Mouse (Mus musculus): ENCODE results near the gene Aldh3b2.

Aldh3b2 gene

DNA sequence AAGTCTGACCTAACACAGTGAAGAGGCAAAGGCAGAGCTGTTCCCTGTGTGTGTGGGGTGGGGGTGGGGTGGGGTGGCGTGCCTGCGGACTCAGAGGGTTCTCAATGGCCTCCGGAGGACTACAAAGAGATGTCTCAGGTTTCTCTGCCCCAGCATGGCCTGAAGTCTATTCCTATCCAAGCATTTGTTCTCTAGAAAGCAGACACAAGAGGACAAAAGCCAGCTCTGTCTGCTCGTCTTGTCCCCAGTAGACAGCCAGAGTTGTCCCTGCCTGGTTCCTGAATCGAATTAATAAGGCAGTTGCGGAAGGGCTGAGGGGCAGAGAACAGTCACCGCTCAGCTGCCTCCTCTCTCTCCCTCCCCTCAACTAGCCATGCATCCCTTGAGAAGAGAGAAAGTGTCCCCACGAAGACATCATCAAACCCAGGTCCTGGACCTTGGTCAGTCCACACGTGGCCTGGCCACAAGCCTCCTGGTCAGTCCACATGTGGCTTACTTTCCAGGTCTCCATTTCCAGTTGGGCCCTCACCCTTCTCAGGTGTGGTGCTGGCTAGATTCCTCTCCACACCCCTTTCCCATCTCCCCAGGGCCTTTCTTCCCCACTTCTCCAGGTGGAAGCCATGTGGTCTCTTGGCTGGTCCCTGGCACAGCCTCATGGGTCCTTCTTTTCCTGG lies 11.5 kb downstream of the Aldh3b2 start:
- ATAC-seq (ENCODE audit: insufficient number of reproducible peaks, low FRiP score, low TSS enrichment) = no peak

DNA sequence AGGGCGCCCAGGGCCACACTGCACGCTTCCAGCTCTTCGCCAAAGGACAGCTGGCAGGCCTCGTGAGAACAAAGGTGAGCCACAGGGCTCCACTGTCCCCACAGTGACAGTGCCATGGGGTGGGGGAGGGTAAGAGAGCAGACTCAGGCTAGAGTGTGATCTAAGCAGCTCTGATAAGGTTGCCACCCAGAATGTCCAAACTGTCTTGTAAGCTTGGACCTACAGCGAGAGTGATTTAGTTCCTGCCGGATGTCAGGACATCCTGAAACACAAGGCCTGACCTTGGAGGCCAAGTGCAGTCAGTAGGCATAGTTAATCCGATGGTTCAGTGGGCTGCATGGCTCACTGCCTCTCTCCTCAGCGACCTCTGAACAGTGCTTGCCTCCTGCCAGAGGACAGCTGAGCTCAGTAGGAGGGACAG lies 13.1 kb downstream of the Aldh3b2 start:
- no peak for ATAC-seq (ENCODE audit: insufficient number of reproducible peaks, low FRiP score, low TSS enrichment)

- no peak for ATAC-seq (ENCODE audit: insufficient number of reproducible peaks, low FRiP score, low TSS enrichment)
These were observed 14.2 kb downstream of the Aldh3b2 start, which contains the start of gene Acy3 for GRCm38 (mm10) chr19:3986334-3986733. TSS of gene Acy3 (plus strand) at chr19:3986570.

- no peak for ATAC-seq (ENCODE audit: insufficient number of reproducible peaks, low FRiP score, low TSS enrichment)
These were observed 15.9 kb downstream of the Aldh3b2 start for GRCm38 (mm10) chr19:3988066-3988465.

DNA sequence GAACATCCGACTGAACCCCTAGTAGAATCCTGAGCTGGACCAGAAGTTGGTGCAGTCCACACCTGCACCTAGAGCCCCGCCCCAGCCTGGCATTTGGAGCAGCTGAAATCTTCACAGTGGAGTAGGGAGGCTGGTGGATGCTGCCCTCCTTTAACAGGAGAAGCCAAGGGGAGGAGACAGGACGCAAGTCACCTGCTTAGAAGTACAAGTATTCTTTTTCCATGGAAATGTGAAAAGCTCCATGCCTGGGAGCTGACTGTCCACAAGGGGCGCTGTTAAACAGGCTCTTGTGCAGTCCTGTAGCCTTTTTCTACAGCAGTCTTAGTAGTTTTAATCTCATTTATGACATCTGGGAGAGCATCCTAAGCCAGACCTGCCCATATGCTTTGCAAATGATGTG lies 16.6 kb downstream of the Aldh3b2 start:
- no peak for ATAC-seq (ENCODE audit: insufficient number of reproducible peaks, low FRiP score, low TSS enrichment)

GRCm38 (mm10) chr19:3990804-3991203 lies 18.7 kb downstream of the Aldh3b2 start:
- no peak for ATAC-seq (ENCODE audit: insufficient number of reproducible peaks, low FRiP score, low TSS enrichment)

- no peak for ATAC-seq (ENCODE audit: insufficient number of reproducible peaks, low FRiP score, low TSS enrichment)
These were observed 19.4 kb downstream of the Aldh3b2 start for GRCm38 (mm10) chr19:3991562-3991961.

DNA sequence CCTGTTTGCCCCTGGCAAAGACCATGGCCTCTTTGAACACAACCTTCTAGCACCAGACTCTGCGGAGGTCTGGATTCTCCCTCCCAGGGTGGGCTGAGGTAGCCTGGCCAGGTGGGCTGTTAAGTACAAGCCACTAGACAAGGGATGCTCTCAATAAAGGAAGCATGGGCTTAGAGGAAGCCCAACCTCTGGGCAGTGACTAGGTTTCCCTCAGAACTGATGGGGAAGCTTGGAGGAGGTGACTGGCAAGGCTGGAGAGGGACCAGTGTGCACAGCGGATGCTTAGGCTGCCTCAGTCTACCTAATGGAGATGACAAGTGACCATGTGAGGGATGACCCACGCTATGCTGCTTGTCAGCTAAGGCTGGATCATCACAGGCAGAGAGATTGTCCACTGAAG lies 19.8 kb downstream of the Aldh3b2 start:
- ATAC-seq (ENCODE audit: insufficient number of reproducible peaks, low FRiP score, low TSS enrichment) = no peak

- ATAC-seq (ENCODE audit: insufficient number of reproducible peaks, low FRiP score, low TSS enrichment) = no peak
These were observed 20.3 kb downstream of the Aldh3b2 start, which contains the start of gene Tbx10 for GRCm38 (mm10) chr19:3992416-3992815. TSS of gene Tbx10 (plus strand) at chr19:3992752.

DNA sequence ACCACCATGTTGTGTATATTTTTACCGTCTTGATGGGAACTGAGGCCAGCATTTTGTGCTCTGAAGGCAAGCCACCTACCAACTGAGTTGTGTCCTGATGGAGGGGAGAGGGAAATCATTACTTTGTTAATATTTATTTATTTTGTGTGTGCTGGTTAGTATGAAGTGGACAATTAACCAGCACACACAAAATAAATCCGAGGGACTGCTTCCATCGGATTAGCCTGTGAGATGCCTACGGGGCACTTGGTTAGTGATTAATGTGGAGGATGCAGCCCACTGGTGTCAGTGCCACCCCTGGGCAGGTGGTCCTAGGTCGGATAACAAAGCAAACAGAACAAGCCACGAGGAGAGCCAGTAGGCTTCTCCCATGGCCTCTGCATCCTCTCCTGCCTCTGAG lies 22.8 kb downstream of the Aldh3b2 start:
- no peak for ATAC-seq (ENCODE audit: insufficient number of reproducible peaks, low FRiP score, low TSS enrichment)

GRCm38 (mm10) chr19:3995505-3995904 lies 23.4 kb downstream of the Aldh3b2 start:
- ATAC-seq (ENCODE audit: insufficient number of reproducible peaks, low FRiP score, low TSS enrichment) = no peak

GRCm38 (mm10) chr19:3996106-3996505 lies 24.0 kb downstream of the Aldh3b2 start:
- no peak for ATAC-seq (ENCODE audit: insufficient number of reproducible peaks, low FRiP score, low TSS enrichment)

- no peak for ATAC-seq (ENCODE audit: insufficient number of reproducible peaks, low FRiP score, low TSS enrichment)
These were observed 24.6 kb downstream of the Aldh3b2 start for GRCm38 (mm10) chr19:3996747-3997146.

- no peak for ATAC-seq (ENCODE audit: insufficient number of reproducible peaks, low FRiP score, low TSS enrichment)
These were observed 25.1 kb downstream of the Aldh3b2 start for GRCm38 (mm10) chr19:3997231-3997630.

DNA sequence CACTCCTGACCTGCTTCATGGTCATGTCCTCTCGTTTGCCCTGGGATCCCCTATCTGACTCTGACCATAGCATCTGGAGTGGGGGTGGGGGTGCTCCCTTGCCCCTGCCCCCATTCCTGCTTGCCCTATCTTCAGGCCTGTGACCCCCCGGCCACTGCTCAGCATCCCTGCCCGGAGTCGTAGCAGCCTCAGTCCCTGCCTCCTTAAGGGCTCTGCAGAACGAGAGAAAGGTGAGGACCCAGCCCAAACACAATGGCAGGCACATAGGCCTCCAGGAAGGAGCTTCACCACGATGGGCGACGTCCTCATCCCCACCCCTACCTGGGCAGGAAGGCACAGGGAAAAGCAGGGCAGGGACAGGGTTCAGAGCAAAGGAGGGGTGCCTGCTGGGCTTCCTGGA lies 26.2 kb downstream of the Aldh3b2 start:
- ATAC-seq (ENCODE audit: insufficient number of reproducible peaks, low FRiP score, low TSS enrichment) = no peak

DNA sequence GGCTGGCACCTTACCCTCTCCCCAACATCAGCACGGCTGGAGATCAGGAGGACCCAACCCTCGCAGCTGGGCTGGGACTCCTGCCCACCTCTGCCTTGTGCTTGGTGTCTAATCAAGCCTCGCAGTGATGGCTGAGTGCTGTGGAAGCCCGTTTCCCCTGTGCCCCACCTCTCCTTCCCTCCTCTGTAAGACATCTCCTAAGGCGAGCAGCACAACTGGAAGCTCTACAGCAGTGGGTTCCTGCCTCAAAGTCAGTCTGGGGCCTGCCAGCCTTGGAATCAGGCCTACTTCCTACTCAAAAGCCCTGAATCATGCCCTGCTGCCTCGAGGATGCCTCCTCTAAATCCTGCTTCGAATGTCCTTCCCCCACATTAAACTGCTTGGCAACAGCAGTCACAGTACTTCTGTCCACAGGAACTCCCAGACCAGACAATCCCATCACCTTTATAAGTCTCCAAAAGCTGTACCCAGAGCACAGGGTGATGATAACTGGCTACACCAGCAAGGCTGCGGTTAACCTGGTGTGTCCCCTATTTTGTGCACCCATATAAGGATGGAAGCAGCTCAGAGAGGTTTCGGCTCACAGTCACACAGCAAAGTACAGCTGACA lies 27.1 kb downstream of the Aldh3b2 start:
- ATAC-seq (ENCODE audit: insufficient number of reproducible peaks, low FRiP score, low TSS enrichment) = no peak

DNA sequence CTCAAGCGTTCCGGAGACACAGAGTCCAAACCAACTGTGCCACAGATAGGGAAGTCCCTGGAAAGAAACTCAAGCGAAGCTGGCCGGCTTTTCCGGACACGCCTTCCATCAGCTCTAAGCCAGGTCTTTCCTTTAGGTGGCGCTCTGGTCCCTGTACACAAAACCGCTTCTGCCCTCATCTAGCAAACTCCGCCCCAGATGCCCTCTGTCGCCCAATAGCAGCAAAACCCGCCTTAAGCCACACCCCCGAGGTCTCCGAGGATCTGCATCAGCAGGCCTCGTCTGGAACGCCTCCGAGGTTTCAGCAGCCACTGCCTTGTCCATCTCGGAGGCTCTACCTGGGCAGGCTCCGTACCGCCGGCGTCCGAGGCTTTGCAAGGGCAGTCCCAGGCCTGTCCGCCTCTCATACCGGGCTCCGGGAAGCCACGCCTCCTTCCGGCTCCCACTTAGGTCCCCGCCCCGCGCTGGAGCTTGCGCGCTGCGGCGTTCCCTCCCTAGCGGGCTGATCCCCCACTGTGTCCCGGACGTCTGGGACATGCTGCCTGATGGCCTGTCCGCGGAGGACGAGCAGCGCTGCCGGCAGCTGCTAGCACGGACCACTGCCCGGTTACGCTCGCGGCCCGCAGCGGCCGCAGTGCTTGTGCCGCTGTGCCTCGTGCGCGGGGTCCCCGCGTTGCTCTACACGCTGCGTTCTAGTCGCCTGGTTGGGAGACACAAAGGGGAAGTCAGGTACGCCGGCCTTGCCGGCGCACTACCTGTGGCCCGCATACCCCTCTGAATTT lies 28.2 kb downstream of the Aldh3b2 start, which contains the start of the genes Nudt8 and Gm49405:
TSS of gene Nudt8 (plus strand) at position 462 of the 782 bp plus-strand sequence.
TSS of gene Gm49405 (plus strand) at position 508 of the 782 bp plus-strand sequence.
- ATAC-seq (ENCODE audit: insufficient number of reproducible peaks, low FRiP score, low TSS enrichment) = peak; percentile 81

- ATAC-seq (ENCODE audit: insufficient number of reproducible peaks, low FRiP score, low TSS enrichment) = no peak
These were observed 28.9 kb downstream of the Aldh3b2 start for GRCm38 (mm10) chr19:4000949-4001525.

- ATAC-seq (ENCODE audit: insufficient number of reproducible peaks, low FRiP score, low TSS enrichment) = no peak
These were observed 29.6 kb downstream of the Aldh3b2 start for GRCm38 (mm10) chr19:4001752-4002151.

- no peak for ATAC-seq (ENCODE audit: insufficient number of reproducible peaks, low FRiP score, low TSS enrichment)
These were observed 31.0 kb downstream of the Aldh3b2 start, which contains the start of gene Doc2g for GRCm38 (mm10) chr19:4003112-4003511. TSS of gene Doc2g (plus strand) at chr19:4003313.

DNA sequence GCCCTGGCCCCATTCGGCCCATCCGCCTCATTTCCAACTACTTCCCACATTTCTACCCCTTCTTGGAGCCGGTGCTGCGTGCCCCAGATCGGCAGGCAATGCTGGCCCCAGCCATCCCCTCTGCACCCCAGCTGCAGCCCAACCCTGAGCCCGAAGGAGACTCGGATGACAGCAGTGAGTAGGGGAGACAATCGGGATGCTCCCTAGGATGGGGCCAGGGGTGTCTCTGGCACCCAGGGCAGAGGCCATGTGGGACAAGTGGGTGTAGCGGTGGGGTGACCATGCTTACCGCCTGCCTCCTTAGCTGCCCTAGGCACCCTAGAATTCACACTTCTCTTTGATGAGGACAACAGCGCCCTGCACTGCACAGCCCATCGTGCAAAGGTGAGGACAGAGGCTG lies 31.5 kb downstream of the Aldh3b2 start:
- ATAC-seq (ENCODE audit: insufficient number of reproducible peaks, low FRiP score, low TSS enrichment) = no peak
